Mouse (Mus musculus) erythroblast, adult 5-6 weeks (primary cell): ENCODE results near the gene Smap1. TPM values are rescaled to one million over a fixed set of nuclear protein-coding genes. Genes with fewer than 3 reads are reported as not detected.

Experiments used
- ATAC-seq: replicated peaks from 2 replicates; pipeline ENCODE4 v1.8.0; 2016; ENCODE audit warnings: moderate number of reproducible peaks, mild to moderate bottlenecking, moderate TSS enrichment, inconsistent platforms; ENCODE audit not compliant: poor library complexity, low FRiP score, severe bottlenecking
- total RNA-seq, 2 experiments: library from RNA; stranded (forward) in 1 of 2; stranded (reverse) in 1 of 2; fragments of 150-400 nt in 1 of 2; fragments of 200-764, 138-1000 nt in 1 of 2; gene quantifications; 2 replicates each; pipeline versions ENCODE4 v1.2.3 to v1.2.4; 2015 to 2017; ENCODE audit warnings: low replicate concordance in 2 of 2

The Smap1 gene
- total RNA-seq, 2 experiments from 2014 or later, result 278 to 395 TPM

- ATAC-seq, result no peak
Observed at GRCm38 (mm10) chr1:23923779-23924708, 1.9 kb upstream of the Smap1 start.

GRCm38 (mm10) chr1:23922530-23922884 lies 390 bp upstream of the Smap1 start:
- 0 out of 2 replicates have a peak, but pooled peaks have one; percentile 7 for ATAC-seq

GRCm38 (mm10) chr1:23920275-23920674 lies 1.8 kb downstream of the Smap1 start:
- ATAC-seq, result peak; percentile 55

- ATAC-seq, result no peak
Observed at GRCm38 (mm10) chr1:23919086-23919485, 3.0 kb downstream of the Smap1 start.

GRCm38 (mm10) chr1:23915483-23915882 lies 6.6 kb downstream of the Smap1 start:
- no peak for ATAC-seq

- no peak for ATAC-seq
Observed at GRCm38 (mm10) chr1:23912988-23913387, 9.1 kb downstream of the Smap1 start.

- ATAC-seq, result no peak; the same call in 1 of the 2 replicates
Observed at GRCm38 (mm10) chr1:23906082-23906481, 16.0 kb downstream of the Smap1 start.

- no peak for ATAC-seq
Observed at GRCm38 (mm10) chr1:23903340-23903739, 18.8 kb downstream of the Smap1 start.

GRCm38 (mm10) chr1:23902736-23903135 lies 19.4 kb downstream of the Smap1 start:
- no peak for ATAC-seq

GRCm38 (mm10) chr1:23899647-23900020 lies 22.5 kb downstream of the Smap1 start:
- ATAC-seq, result peak; percentile 95

GRCm38 (mm10) chr1:23899020-23899646 lies 23.0 kb downstream of the Smap1 start:
- no peak; the same call in 1 of the 2 replicates for ATAC-seq

- no peak for ATAC-seq
Observed at GRCm38 (mm10) chr1:23892072-23892471, 30.0 kb downstream of the Smap1 start.

GRCm38 (mm10) chr1:23884914-23885313 lies 37.2 kb downstream of the Smap1 start:
- ATAC-seq, result 0 out of 2 replicates have a peak, but pooled peaks have one; percentile 52

- ATAC-seq, result 0 out of 2 replicates have a peak, but pooled peaks have one; percentile 39
Observed at GRCm38 (mm10) chr1:23884087-23884668, 37.9 kb downstream of the Smap1 start.

- no peak for ATAC-seq
Observed at GRCm38 (mm10) chr1:23882681-23883080, 39.4 kb downstream of the Smap1 start.

- ATAC-seq, result no peak
Observed at GRCm38 (mm10) chr1:23872194-23872593, 49.9 kb downstream of the Smap1 start.

- no peak for ATAC-seq
Observed at GRCm38 (mm10) chr1:23867350-23867862, 54.7 kb downstream of the Smap1 start.

- ATAC-seq, result no peak
Observed at GRCm38 (mm10) chr1:23865566-23865965, 56.6 kb downstream of the Smap1 start.

GRCm38 (mm10) chr1:23860944-23861343 lies 61.2 kb downstream of the Smap1 start:
- no peak for ATAC-seq

GRCm38 (mm10) chr1:23855623-23856022 lies 66.5 kb downstream of the Smap1 start:
- no peak for ATAC-seq
